Mouse (Mus musculus) inflammation-experienced regulatory T-cells (primary cell): ENCODE results near the gene Olfr420. TPM values are rescaled to one million over a fixed set of nuclear protein-coding genes. Genes with fewer than 3 reads are reported as not detected.

Experiments used
- polyA plus RNA-seq, 2 experiments: library from polyadenylated mRNA; unstranded; fragments of 100-300 nt; shearing (Covaris generic); gene quantifications; one replicate each; pipeline ENCODE4 v1.2.1; 2017

Gene Olfr420
- polyA plus RNA-seq = not detected

GRCm38 (mm10) chr1:174155333-174155732 lies at the start of gene Olfr420:
Gene Olfr420, plus strand, starts transcription at chr1:174155633.

GRCm38 (mm10) chr1:174121062-174121461 lies 34.4 kb upstream of the Olfr420 start, which contains the start of gene Olfr231:
Gene Olfr231, minus strand, starts transcription at chr1:174121162.

DNA sequence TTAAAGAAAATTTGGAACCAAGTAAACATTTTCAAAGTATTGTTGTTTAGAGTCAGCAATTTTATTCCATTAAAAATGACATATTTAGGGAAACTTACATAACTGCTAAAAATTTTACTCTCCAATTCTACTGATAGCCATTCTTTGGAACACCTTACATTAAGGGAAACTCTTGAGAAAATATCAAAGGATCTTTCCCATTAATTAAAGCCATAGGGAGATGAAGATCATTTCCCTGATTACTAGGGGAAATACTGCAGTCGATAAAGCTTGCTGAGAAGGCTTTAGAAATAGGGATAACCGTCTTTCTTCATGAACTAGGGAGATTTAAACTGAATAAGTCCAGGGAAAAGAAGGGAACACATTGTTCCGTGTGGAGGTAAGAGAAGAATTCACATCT lies 24.2 kb upstream of the Olfr420 start, which contains the start of gene Olfr424:
Olfr424 (plus strand) TSS at position 301 of the 400 bp plus-strand sequence.

GRCm38 (mm10) chr1:174172605-174173004 lies 17.2 kb downstream of the Olfr420 start, which contains the start of gene Spta1:
Gene Spta1, plus strand, starts transcription at chr1:174172776.

Other genes starting within 250 kb of the Olfr420 start
- 1 to 10 TPM; 1.2 to 4.0 TPM for gene Ifi211, start 242.6 kb upstream of the Olfr420 start, polyA plus RNA-seq
- gene Mndal, start 213.1 kb upstream of the Olfr420 start, polyA plus RNA-seq = 100 to 1,000 TPM; 354 to 399 TPM
- 100 to 1,000 TPM; 293 to 314 TPM for gene Ifi203, start 213.0 kb upstream of the Olfr420 start, polyA plus RNA-seq
- gene Ifi202b, start 172.9 kb upstream of the Olfr420 start, polyA plus RNA-seq = not detected
- under 1 TPM in 1 of 2 experiments, not detected in 1; 0.11 TPM for gene Ifi205, start 123.8 kb upstream of the Olfr420 start, polyA plus RNA-seq
- under 1 TPM; 0.13 to 0.55 TPM for gene Olfr433, start 114.9 kb upstream of the Olfr420 start, polyA plus RNA-seq
- under 1 TPM in 1 of 2 experiments, not detected in 1; 0.40 TPM for gene Olfr432, start 106.4 kb upstream of the Olfr420 start, polyA plus RNA-seq
- not detected for gene Olfr430, start 89.0 kb upstream of the Olfr420 start, polyA plus RNA-seq
- not detected for gene Olfr429, start 71.3 kb upstream of the Olfr420 start, polyA plus RNA-seq
- under 1 TPM in 1 of 2 experiments, not detected in 1; 0.40 TPM for gene Olfr427, start 58.7 kb upstream of the Olfr420 start, polyA plus RNA-seq
- not detected for gene Olfr231, start 34.5 kb upstream of the Olfr420 start, polyA plus RNA-seq
- gene Olfr424, start 24.1 kb upstream of the Olfr420 start, polyA plus RNA-seq = under 1 TPM; 0.12 to 0.50 TPM
- under 1 TPM; 0.07 to 0.23 TPM for gene Spta1, start 17.1 kb downstream of the Olfr420 start, polyA plus RNA-seq
- not detected for gene Olfr419, start 96.4 kb downstream of the Olfr420 start, polyA plus RNA-seq
- gene Mptx1, start 174.9 kb downstream of the Olfr420 start, polyA plus RNA-seq = under 1 TPM in 1 of 2 experiments, not detected in 1; 0.20 TPM
- gene Olfr417, start 209.5 kb downstream of the Olfr420 start, polyA plus RNA-seq = not detected
- not detected for gene Olfr248, start 235.4 kb downstream of the Olfr420 start, polyA plus RNA-seq